Mouse (Mus musculus) lung, postnatal 0 days (tissue): ENCODE data around the gene Qars. TPM values are rescaled to one million over a fixed set of nuclear protein-coding genes. Genes with fewer than 3 reads are reported as not detected.

Experiments used
- ATAC-seq: fragments of 200-750 bp; cut with Nextera tagmentation; 2 replicates; pipeline ENCODE4 v1.8.0; 2017; ENCODE audit warnings: moderate library complexity
- DNase-seq: peaks from one replicate; pipeline ENCODE4 v3.0.0-alpha.2; 2016; ENCODE audit warnings: low spot score
- H3K27ac ChIP-seq: fragments of 300-500 bp; sonication (generic); 2 replicates; pipeline ENCODE4 v1.5.1; 2014; ENCODE audit warnings: antibody characterized with exemption, mild to moderate bottlenecking, low read length, mixed read lengths
- H3K27me3 ChIP-seq: fragments of 300-500 bp; sonication (generic); replicated peaks from 2 replicates; pipeline ENCODE4 v1.6.1; 2014; ENCODE audit warnings: low read length, mixed read lengths; ENCODE audit not compliant: insufficient read depth
- H3K36me3 ChIP-seq: fragments of 300-500 bp; sonication (generic); 2 replicates; pipeline ENCODE4 v1.6.1; 2014; ENCODE audit warnings: low read length, mixed read lengths; ENCODE audit not compliant: insufficient read depth
- H3K4me1 ChIP-seq: fragments of 300-500 bp; sonication (generic); 2 replicates; pipeline ENCODE4 v1.6.1; 2014; ENCODE audit warnings: antibody characterized with exemption, low read depth, low read length, mixed read lengths; ENCODE audit not compliant: insufficient read depth
- H3K4me2 ChIP-seq: fragments of 300-500 bp; sonication (generic); replicated peaks from 2 replicates; pipeline ENCODE4 v1.6.1; 2014; ENCODE audit warnings: low read depth, mild to moderate bottlenecking, low read length, moderate library complexity, mixed read lengths
- H3K4me3 ChIP-seq: fragments of 300-500 bp; sonication (generic); 2 replicates; pipeline ENCODE4 v1.5.1; 2014; ENCODE audit warnings: low read depth, low read length
- H3K9ac ChIP-seq: fragments of 300-500 bp; sonication (generic); replicated peaks from 2 replicates; pipeline ENCODE4 v1.6.1; 2014; ENCODE audit warnings: low read depth, mild to moderate bottlenecking
- H3K9me3 ChIP-seq: fragments of 300-500 bp; sonication (generic); 2 replicates; pipeline ENCODE4 v1.6.1; 2016; ENCODE audit warnings: low read length, mixed read lengths
- CTCF ChIP-seq: IDR thresholded peaks from 2 replicates; pipeline ENCODE4 v1.5.1; 2016; ENCODE audit warnings: antibody characterized with exemption, mild to moderate bottlenecking
- EP300 ChIP-seq: IDR thresholded peaks from 2 replicates; pipeline ENCODE4 v1.6.1; 2016; ENCODE audit warnings: antibody characterized with exemption, mild to moderate bottlenecking, control low read depth
- WGBS: fragments of 180-500 bp; shearing (Covaris S2); extraction: QIAGEN DNeasy Blood & Tissue Kit; methylation state at CpG from one replicate; pipeline ENCODE4 v1.1.7; 2014; 5-methylcytosine and 5-hydroxymethylcytosine counted together
- polyA plus RNA-seq: library from polyadenylated mRNA; unstranded; fragments of >200 nt; fragmentation: Nextera tagmentation; extraction: Ambion mirVana; gene quantifications from 2 replicates; pipeline ENCODE4 v1.2.1, GENCODE M21; 2015

Gene Qars
- polyA plus RNA-seq, 1 experiment from 2014 or later, result 62.0 TPM

GRCm38 (mm10) chr9:108479241-108479640, 28.3 kb upstream of the Qars start:
- WGBS, result 26% methylated on average over 11 of the region's 11 CpGs
- peaks cover 14% of the 10 kb centered on the region for H3K4me1 ChIP-seq
- DNase-seq, result no peak
- H3K27ac ChIP-seq, result peak overlapping the region; percentile 85
- no peaks in the 10 kb centered on the region for H3K9me3 ChIP-seq
- H3K9ac ChIP-seq, result no peak overlapping the region
- TF ChIP-seq CTCF (no peak), EP300 (no peak)
- H3K4me3 ChIP-seq, result peak overlapping the region; percentile 54; the same call in 1 of the 2 replicates
- peak; percentile 1; the same call in 1 of the 2 replicates for ATAC-seq
- H3K36me3 ChIP-seq, result peaks cover 21% of the 10 kb centered on the region; the same call in 1 of the 2 replicates
- no peaks in the 10 kb centered on the region for H3K27me3 ChIP-seq
- peak overlapping the region; percentile 81 for H3K4me2 ChIP-seq

GRCm38 (mm10) chr9:108479721-108480351, 27.7 kb upstream of the Qars start, which contains the start of gene Lamb2:
Gene Lamb2 (plus strand): TSS chr9:108479736.
- Histone ChIP-seq H3K4me1 (peaks cover 14% of the 10 kb centered on the region), H3K4me2 (peak within 1 kb of the TSS; percentile 81), H3K27ac (peak within 1 kb of the TSS; percentile 85), H3K36me3 (peaks cover 24% of the 10 kb centered on the region; the same call in 1 of the 2 replicates), H3K9ac (peak within 1 kb of the TSS; percentile 76), H3K9me3 (no peaks in the 10 kb centered on the region), H3K27me3 (no peaks in the 10 kb centered on the region), H3K4me3 (peak within 1 kb of the TSS; percentile 57)
- peak; percentile 71 for ATAC-seq
- WGBS, result 3% methylated on average over 10 of the region's 10 CpGs
- TF ChIP-seq EP300, result no peak
- no peak for TF ChIP-seq CTCF
- DNase-seq, result peak; percentile 91

GRCm38 (mm10) chr9:108480813-108481519, 26.5 kb upstream of the Qars start:
- DNase-seq (no peak), ATAC-seq (no peak)
- 0 out of 2 replicates have a peak overlapping the region, but pooled peaks have one; percentile 76 for H3K9ac ChIP-seq
- WGBS, result 86% methylated on average over 28 of the region's 28 CpGs
- H3K4me3 ChIP-seq, result peak overlapping the region; percentile 57
- H3K9me3 ChIP-seq, result no peaks in the 10 kb centered on the region
- H3K27ac ChIP-seq, result no peak overlapping the region
- H3K4me2 ChIP-seq, result peak overlapping the region; percentile 81; the same call in 1 of the 2 replicates
- peaks cover 33% of the 10 kb centered on the region; the same call in 1 of the 2 replicates for H3K36me3 ChIP-seq
- H3K27me3 ChIP-seq, result no peaks in the 10 kb centered on the region
- TF ChIP-seq EP300, result no peak
- no peak for TF ChIP-seq CTCF
- H3K4me1 ChIP-seq, result peaks cover 14% of the 10 kb centered on the region

- H3K27ac ChIP-seq, result no peak overlapping the region
- H3K4me2 ChIP-seq, result no peak overlapping the region
- 88% methylated on average over 19 of the region's 19 CpGs for WGBS
- H3K9me3 ChIP-seq, result no peaks in the 10 kb centered on the region
- H3K4me1 ChIP-seq, result peaks cover 14% of the 10 kb centered on the region
- no peak overlapping the region for H3K9ac ChIP-seq
- DNase-seq, result no peak
- no peak for TF ChIP-seq CTCF
- TF ChIP-seq EP300, result no peak
- no peak for ATAC-seq
- no peaks in the 10 kb centered on the region for H3K27me3 ChIP-seq
- H3K36me3 ChIP-seq, result peaks cover 39% of the 10 kb centered on the region; the same call in 1 of the 2 replicates
- no peak overlapping the region for H3K4me3 ChIP-seq
Observed at GRCm38 (mm10) chr9:108481520-108482210, 25.8 kb upstream of the Qars start.

GRCm38 (mm10) chr9:108483051-108483790, 24.3 kb upstream of the Qars start:
- 94% methylated on average over 18 of the region's 18 CpGs for WGBS
- Histone ChIP-seq H3K9ac (no peak overlapping the region), H3K4me1 (peaks cover 14% of the 10 kb centered on the region), H3K27ac (no peak overlapping the region), H3K4me3 (no peak overlapping the region), H3K27me3 (no peaks in the 10 kb centered on the region), H3K4me2 (no peak overlapping the region), H3K36me3 (peaks cover 53% of the 10 kb centered on the region), H3K9me3 (no peaks in the 10 kb centered on the region)
- DNase-seq (no peak), ATAC-seq (no peak)
- TF ChIP-seq CTCF (no peak), EP300 (no peak)
